Mouse (Mus musculus): Measurements from ENCODE around the gene Atp4b. TPM values are rescaled to one million over a fixed set of nuclear protein-coding genes. Genes with fewer than 3 reads are reported as not detected.

Atp4b gene
- not detected for total RNA-seq (2022)

DNA sequence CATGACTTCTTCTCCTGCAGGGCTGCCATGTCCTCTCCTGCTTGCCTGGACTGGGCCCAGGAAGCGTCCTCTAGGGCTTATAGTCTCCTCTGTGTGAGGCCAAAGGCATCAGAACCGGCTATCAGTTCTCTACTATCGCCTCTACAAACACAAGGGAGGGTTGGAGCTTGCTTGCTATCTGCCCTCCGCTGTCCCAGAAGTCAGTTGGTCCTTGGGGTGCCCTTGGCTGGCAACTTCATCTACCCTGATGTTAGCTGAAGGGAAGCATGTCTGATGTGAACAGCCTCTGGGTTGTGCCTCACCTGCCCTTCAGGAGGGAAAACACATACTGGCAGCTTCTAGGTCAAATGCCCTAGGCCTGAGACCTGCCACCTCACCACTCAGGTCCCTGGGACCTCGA is at the start of gene Atp4b:
TSS of gene Atp4b (minus strand) at position 101 of the 400 bp plus-strand sequence.
- no peak for DNase-seq (ENCODE audit: low spot score)

DNA sequence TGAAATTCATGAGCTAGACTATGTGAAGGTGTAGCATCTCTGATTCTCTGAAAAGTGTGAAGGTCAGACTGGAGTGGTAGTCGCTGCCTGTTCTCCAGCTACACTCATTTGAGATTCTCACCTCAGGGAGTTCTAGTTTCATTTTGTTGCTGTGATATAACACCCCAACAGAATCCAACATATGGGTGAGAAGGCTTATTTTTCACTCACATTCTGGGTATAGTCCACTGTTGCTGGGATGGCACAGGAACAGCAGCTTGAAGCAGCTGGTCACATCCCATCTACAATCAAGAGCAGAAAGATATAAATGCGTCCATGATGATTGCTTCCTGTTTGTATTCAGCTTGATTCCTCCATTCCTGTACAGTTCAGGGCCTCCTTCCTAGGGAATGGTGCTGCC is 45.5 kb upstream of the Atp4b start:
- DNase-seq (ENCODE audit: low spot score): no peak

DNA sequence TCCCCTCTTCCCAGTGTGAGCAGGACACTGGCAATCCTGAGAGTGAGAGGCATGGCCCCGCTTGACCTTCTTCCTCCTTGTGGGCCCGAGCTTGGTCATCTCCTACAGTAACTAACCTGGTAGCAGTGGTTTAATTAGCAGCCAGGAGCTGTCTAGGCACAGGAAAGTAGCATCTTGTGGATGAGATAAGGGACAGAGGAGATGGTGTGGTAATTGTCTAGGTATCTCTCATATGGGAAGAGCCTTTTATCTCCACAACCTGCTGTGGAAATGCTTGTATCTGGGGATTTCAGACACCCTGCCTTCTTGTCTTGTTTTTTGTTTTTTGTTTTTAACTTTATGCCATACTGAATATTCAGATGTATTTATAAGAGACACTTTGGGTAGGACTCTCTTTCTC is 40.9 kb upstream of the Atp4b start:
- no peak for DNase-seq (ENCODE audit: low spot score)

DNA sequence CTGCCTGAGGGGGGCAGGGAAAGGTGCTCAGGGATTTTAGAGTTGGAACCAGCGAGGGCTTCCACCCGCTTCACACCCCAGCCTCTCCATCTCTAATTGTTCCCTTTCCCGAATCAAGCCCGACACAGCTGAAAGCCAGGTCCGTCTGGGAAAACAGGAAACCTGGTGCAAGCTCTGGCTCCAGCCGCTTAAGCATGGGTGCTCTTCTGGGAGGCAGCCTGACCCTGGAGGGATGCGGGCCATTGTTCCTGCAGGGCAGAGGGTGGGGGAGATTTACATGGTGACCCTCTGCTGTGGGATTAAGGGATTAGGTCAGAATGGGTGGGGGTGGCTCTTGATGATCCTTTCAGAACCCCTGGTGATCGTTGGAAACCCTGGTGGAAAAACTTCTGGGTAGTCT is 39.4 kb upstream of the Atp4b start:
- no peak for DNase-seq (ENCODE audit: low spot score)

DNA sequence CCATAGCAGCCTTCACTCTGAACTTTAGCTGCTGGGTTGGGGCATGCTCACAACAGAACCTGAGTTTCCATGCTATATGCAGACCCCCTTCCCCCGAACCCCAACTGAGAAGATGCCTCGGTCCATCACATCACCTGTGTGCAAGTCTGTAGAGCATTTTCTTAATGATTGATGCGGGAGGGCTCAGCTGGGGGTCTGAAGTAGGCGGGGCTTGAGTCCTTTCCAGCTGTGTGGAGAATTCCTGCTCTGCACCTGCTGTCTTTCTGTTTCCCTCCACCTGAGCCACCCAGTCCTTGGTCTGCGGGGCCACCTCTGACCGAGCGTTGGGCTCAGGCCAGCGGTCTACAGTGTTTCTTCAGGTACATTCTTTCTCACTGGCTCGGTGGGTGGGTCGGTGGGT is 38.3 kb upstream of the Atp4b start, which contains the start of gene Tmem255b:
TSS of gene Tmem255b (plus strand) at position 301 of the 400 bp plus-strand sequence.
- no peak for DNase-seq (ENCODE audit: low spot score)

DNA sequence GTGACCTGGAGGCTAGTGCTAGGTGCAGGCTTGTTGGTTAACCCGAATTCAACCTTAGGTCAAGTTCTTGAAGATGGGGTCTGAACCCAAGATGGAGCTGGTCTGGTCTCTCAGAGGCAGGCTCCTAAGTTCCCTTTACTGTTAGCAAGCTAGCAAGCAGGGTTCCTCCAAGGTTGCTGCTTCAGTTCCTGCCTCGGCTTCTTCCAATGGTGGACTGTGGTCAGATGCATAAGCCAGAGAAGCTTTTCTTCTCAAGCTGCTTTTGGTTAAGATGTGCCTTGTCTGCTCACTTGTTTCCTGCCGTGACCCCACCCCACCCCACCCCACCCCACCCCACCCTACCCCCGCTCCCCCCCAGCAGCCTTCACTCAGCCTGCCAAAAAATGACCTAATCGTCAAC is 36.5 kb upstream of the Atp4b start:
- DNase-seq (ENCODE audit: low spot score): no peak

DNA sequence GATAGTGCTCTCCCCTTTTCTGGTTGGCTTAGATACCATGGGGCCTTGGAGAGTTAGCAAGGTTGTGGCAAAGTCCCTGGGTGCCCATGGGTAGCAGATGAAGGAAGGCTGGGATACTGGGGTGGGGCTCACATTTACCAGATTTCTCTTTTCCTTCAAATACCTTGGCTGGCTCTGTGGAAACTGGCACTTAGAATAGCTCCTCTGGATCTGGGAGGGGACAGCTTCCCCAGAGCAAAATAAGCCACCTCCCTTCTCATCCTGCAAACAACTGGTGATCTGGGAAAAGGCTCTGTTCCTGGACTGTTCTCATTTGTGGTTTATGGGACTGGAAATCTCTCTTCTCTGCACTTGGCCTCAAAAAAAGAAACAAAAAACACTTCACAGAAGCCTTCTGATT is 34.2 kb upstream of the Atp4b start:
- peak; percentile 62 for DNase-seq (ENCODE audit: low spot score)

DNA sequence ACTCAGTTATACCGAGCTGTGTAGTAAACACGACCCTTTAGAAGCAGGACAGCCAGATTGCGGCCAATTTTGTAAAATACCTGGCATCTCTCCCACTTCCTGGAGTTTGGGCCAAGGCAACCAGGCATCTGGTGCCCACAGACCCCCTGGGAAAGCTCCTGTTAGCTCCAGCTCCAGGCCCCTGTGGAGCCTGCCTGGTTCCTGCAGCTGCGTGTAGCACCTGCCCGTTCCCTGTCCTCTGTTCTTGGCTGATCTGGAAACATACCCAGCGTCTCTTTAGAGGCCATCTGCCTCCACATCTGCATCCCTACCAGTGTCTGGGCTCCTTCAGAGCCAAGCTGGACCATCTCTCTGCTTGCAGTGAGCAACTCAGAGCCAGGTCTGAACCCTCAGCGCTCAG is 33.8 kb upstream of the Atp4b start:
- no peak for DNase-seq (ENCODE audit: low spot score)

DNA sequence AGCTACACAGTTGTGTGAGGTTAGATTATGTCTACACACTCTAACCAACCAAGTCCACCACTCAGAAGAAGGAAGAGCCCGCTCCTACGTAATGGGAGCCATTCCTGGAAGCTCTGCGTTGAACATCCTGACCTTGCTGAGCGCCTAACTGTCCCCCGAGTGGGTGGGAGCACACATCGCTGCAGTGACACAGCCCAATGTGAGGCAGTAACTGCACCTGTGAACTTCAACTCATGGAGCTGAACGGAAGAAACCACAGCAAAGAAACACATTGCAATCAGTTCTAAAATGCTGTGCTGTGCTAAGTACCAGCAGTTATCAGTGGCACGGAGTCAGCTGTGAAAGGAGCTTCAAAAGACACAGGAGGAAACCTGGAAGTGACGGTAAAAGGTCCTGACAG is 31.5 kb upstream of the Atp4b start:
- no peak for DNase-seq (ENCODE audit: low spot score)

DNA sequence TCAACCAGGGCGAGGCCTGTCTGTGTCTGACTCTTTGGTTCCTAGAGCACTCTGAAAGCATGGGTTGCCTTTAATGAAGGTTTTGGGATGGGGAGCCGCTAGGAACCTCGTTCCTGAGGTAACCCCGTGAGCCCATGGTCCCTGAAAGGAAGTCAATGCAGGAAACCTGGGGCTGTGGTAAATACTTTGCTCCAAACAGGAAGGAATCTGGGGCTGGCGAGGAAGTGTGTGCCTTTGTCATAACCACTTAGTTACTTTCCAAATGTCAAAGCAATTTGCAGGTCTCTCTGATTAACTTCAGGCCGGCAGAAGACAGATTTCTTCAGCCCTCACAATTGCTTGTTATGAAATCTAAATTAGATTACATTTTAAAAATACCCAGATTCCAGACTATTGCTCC is 30.7 kb upstream of the Atp4b start:
- DNase-seq (ENCODE audit: low spot score): peak; percentile 59

DNA sequence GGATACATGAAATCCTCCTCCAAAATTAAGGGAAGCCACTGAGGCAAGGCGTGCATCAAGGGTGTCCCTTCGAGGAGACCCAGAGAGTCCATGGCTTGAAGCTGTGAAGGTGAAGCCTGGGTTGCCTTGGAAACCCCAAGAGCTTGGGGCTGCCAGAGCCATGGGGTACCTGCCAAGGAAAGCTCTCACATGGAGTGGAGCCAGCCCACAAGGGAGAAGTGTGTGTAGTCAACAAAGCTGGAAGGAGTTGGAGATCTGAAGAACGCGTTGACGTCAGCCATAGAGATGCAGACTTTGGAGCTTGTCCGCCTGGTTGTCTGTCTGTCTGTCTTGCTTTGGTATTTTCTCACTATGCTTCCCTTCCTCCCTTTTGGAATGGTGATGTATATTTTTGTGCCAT is 24.3 kb upstream of the Atp4b start:
- no peak for DNase-seq (ENCODE audit: low spot score)

DNA sequence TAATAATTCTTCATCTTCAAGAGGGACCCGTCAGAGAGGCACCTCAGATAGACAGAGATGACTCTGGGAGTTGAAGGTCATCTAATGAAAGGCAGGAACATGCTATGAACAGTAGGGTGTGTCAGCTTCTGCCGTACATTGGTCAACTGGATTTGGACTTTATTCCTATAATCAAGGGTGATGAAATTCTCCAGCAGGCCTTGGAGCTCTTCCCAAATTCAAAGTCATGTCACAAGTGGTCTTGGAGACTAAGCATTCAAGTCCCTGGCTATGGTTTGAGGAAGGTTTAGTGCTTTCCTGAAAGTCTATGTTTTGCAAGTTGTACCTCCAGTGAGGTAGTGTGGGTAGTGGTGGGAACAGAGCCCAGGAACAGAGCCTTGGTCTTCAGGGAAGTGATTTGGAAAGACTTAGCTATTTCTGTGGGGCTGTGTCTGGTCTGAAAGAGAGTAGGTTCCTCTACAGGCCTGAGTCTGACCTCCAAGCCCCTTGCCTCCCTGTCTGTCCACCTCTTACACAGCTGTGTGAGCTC is 22.6 kb upstream of the Atp4b start:
- no peak for DNase-seq (ENCODE audit: low spot score)

DNA sequence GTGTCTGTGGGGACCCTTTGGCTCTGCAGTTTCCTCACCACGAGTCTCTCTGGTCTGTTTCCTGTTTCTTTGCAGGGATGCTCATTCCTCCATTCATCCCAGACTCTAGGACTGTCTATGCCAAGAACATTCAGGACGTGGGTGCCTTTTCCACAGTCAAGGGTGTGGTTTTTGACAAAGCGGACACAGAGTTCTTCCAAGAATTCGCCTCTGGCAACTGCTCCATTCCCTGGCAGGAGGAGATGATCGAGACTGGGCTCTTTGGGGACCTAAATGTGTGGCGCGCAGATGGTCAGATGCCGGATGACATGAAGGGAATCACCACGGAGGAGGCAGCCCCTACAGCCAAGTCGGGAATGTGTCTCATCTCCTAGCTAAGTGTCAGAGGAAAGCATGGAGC is 19.3 kb upstream of the Atp4b start:
- no peak for DNase-seq (ENCODE audit: low spot score)

DNA sequence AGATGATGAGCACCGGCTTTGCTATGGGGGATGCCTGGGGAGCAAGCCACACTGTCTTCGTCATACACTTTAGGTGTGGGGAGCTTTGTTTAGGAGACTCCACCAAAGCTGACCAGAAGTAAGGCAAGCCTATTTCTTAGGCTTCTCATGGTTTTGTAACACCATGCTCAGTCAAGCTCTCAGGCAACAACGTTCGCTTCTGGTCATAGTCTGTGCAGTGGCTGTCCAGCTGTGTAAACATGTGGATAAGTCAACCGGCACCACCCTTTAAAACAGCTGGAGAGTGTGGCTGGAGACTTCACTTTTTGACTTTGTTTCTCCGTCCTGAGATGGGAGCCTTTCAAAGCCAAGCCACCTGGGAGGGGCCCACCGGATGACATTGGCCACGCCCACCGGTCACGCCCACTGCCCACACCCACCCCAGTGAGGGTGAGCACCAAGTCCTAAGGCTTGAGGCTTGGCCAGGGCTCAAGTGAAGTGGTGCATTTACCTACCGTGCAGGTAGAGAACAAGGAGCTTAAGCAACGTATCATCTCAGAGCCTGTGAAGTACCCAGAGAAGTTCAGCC is 17.3 kb upstream of the Atp4b start:
- no peak for DNase-seq (ENCODE audit: low spot score)

DNA sequence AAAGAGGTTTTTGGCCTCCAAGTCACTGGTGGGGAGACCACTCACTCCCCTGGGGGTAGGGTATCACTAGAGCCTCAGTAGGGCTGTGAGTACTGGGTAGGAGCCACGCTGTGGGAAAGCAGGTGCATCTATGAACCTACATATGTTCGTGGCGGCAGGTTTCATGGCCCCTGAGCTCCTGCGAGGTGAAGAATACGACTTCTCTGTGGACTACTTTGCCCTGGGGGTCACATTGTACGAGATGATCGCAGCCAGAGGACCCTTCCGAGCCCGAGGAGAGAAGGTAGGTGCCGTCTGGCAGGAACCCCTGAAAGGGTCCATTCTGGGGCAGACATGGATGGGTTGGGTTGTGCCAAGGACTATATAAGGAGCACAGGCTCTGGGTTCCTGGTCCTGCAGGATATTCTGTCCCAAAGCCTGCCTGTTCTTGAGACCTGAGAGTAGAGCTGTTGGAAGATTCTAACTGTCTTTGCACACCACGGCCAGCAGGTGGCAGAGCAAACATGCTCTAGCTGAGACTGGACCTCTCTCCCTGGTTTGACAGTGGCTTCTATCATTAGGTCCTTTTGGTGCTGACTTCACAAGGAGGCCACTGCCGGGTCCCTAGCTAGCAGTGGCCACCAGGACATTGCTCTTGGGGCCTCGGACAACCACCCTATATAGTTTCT is 16.4 kb upstream of the Atp4b start:
- DNase-seq (ENCODE audit: low spot score): peak; percentile 52

DNA sequence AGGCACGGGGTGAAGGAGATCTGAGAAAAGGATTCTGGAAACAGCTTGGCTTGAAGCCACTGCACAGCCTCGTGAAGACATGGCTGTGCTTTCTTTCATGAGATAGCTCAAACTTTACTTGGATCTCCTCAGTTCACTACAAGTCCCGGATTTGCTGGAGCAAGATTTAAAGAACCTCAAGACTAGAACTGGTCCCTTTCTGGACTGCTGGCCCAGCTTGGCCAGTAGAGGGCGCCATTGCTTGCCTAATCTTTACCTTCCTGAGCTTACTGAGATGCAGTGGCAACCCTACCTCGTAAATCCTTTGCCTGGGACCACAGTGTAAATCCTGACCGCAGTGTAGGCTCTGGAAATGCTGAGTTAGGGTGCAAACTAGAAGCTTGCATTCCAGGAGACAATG is 15.0 kb upstream of the Atp4b start:
- peak; percentile 57 for DNase-seq (ENCODE audit: low spot score)

DNA sequence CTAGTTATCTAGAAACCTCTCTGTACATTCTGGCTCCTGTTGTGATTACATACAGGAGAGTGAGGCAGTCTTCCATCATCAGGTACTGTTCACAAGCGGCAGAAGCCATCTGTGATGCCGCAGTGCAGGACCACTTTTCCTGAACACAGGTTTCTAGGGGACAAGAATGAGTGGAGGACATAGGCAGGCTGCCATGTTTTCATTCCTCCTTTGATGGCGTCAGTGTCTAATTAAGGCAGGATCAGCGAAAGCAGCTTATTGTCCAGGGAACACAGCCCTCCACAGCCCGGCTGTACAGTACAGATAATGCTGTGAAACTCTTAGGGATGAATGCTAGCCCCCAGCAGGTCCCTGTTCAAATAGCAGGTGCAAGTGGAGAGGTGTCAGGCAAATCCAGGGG is 9.4 kb upstream of the Atp4b start:
- DNase-seq (ENCODE audit: low spot score): no peak

DNA sequence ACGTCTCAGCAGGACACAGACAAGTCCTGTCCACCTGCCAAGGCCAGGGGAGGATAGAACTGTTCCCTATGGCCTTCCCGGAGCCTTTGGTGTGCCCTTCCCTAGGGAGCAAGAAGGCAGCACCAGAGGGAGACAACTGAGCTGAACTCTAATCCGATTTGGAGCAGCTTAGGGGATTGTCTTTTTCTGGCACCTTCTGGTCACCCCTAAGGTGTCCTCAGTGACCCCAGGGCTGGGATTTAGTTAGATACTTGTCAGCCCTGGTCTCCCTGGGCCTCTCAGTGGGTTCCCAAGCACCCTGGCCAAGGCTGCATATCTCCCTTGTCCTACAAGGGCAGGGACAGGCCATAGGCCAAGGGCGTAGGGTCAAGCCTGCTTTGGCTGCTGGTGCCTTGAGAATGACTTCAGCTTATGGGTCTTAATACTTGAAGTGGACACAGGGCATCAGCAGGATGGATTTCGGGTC is 8.1 kb upstream of the Atp4b start, which contains the start of gene Grk1:
TSS of gene Grk1 (plus strand) at position 416 of the 466 bp plus-strand sequence.
- no peak for DNase-seq (ENCODE audit: low spot score)

DNA sequence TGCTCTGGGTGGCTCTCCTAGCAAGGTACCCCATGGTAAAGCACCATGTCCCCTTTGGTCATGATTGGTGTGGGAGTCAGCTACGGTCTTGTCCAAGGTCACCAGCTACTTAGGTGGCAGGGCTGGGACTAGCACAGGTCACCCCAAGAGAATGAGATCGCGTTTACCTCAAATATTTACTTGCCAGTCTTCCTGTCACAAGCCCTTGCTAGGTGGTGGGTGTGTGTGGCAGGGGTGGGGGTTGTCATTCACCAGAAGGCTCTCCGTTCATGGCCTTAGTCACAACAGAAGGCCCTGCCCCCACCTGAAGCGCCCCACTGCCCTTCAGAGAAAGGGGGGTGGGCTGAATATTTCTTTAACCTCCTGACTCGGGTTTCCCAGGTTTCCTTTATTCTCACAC is 6.9 kb upstream of the Atp4b start:
- no peak for DNase-seq (ENCODE audit: low spot score)

DNA sequence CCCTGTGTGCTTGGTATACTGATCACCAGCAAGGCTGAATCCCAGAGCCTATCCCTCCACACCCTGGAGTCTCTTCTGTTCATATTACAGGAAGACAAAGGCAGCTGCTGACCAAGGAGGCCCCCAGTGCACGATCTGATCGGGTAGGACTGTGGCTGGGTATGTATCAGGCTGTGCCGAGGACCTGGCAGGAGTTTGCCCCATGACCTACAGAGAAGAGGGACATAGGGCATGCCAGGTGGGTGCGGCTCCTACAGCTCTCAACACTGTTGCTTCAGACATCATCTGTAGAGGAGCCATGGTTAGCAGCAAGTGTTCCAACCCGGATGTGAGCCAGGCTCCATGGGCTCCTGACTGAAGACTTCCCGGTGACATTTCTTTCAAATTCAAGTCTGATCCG is 2.8 kb downstream of the Atp4b start:
- DNase-seq (ENCODE audit: low spot score): no peak

DNA sequence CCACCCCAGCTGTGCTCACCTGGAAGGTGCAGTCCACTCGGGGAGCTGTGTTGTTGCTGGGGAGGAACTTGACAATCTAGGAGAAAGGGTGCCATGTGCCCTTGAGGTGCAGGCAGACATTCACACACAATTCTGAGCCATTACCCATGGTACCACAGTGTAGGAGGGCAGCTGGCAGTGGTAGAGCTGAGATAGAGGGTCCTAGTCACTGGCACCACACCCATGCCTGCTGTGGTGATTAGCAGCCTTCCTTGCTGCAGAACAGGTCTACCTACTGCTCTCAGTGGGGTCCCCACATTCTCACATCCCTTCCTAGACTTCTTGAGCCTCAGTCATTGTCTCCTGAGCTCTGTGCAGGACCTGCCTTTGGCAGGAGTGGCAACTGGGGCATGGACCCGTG is 7.9 kb downstream of the Atp4b start:
- no peak for DNase-seq (ENCODE audit: low spot score)

DNA sequence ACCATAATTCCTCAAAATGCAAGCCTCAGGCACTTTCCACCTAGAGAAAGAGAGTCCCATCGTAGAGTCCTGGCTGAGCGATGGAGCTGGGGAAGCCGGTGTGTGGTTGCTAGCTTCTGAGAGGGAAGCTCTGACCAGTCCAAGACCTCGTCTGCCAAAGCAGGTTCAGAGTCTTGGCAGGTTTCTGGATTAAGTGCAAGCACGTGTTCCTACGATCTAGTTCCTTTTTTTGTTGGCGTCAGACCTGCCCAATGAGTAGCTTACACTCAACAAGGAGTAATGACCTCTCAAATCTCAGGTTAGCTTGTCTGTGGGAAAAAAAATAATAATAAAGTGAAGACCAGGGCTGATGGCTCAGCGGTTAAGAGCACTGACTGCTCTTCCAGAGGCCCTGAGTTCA is 8.9 kb downstream of the Atp4b start:
- no peak for DNase-seq (ENCODE audit: low spot score)

DNA sequence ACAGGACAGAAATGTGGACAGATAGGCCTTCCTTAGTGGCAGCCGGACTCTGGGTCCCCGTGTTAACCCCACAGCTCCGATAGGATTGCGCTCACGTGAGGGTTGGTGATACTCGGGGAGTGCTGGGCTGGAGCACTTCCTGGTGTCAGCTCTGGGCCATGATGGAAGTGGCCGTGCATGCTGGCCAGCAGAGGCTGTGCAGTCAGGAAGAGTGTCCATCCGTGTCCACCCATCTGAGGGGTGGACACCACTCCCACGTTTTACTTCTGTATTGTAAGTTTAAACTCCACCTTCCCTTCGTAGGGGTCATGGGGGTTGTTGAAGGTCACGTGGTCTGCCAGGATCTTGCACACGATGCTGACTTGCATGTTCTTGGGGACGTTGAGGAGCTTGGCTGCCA is 10.3 kb downstream of the Atp4b start:
- DNase-seq (ENCODE audit: low spot score): no peak
